Mouse (Mus musculus): Measurements from ENCODE around the gene Sult1a1. TPM values are rescaled to one million over a fixed set of nuclear protein-coding genes. Genes with fewer than 3 reads are reported as not detected.
A peak's percentile ranks its signal among the peaks of the same experiment; 100 is the strongest.

The Sult1a1 gene
- polyA plus RNA-seq, 1 experiment from 2014 or later = 2.5 TPM

GRCm38 (mm10) chr7:126708175-126708952 lies 32.1 kb upstream of the Sult1a1 start:
- ATAC-seq (ENCODE audit: low FRiP score) = no peak
- H3K9ac ChIP-seq = no peak overlapping the region
- no peak for DNase-seq (ENCODE audit: low spot score)
- H3K36me3 ChIP-seq (replicated peaks; ENCODE audit: control insufficient read depth, insufficient read depth) = no peaks in the 10 kb centered on the region
- WGBS = 86% methylated on average over 10 of the region's 10 CpGs
- H3K4me2 ChIP-seq (replicated peaks) = no peak overlapping the region
- no peaks in the 10 kb centered on the region for H3K9me3 ChIP-seq (ENCODE audit: control insufficient read depth, low read length)
- H3K4me3 ChIP-seq (replicated peaks; ENCODE audit: low read length) = no peak overlapping the region
- no peak overlapping the region for H3K27ac ChIP-seq
- no peaks in the 10 kb centered on the region for H3K27me3 ChIP-seq (ENCODE audit: control insufficient read depth, insufficient read depth, low read length)
- peaks cover 10% of the 10 kb centered on the region for H3K4me1 ChIP-seq (replicated peaks; ENCODE audit: control insufficient read depth, insufficient read depth, low read length)

- Histone ChIP-seq H3K9ac (no peak within 1 kb of the TSS), H3K4me3 (replicated peaks; ENCODE audit: low read length) (no peak within 1 kb of the TSS), H3K27ac (no peak within 1 kb of the TSS), H3K4me1 (replicated peaks; ENCODE audit: control insufficient read depth, insufficient read depth, low read length) (peaks cover 18% of the 10 kb centered on the region), H3K4me2 (replicated peaks) (no peak within 1 kb of the TSS), H3K36me3 (replicated peaks; ENCODE audit: control insufficient read depth, insufficient read depth) (no peaks in the 10 kb centered on the region), H3K9me3 (ENCODE audit: control insufficient read depth, low read length) (no peaks in the 10 kb centered on the region), H3K27me3 (ENCODE audit: control insufficient read depth, insufficient read depth, low read length) (no peaks in the 10 kb centered on the region)
- ATAC-seq (ENCODE audit: low FRiP score) (no peak), DNase-seq (ENCODE audit: low spot score) (no peak)
- WGBS = 91% methylated on average over 19 of the region's 19 CpGs
Observed at GRCm38 (mm10) chr7:126707442-126708174, 31.4 kb upstream of the Sult1a1 start, which contains the start of gene Coro1a. Coro1a (minus strand) TSS chr7:126707787.

- ATAC-seq (ENCODE audit: low FRiP score) (peak; percentile 81), DNase-seq (ENCODE audit: low spot score) (peak; percentile 79)
- peak overlapping the region; percentile 62 for H3K4me2 ChIP-seq (replicated peaks)
- H3K9me3 ChIP-seq (ENCODE audit: control insufficient read depth, low read length) = no peaks in the 10 kb centered on the region
- peak overlapping the region; percentile 55 for H3K4me3 ChIP-seq (replicated peaks; ENCODE audit: low read length)
- 3% methylated on average over 39 of the region's 39 CpGs for WGBS
- H3K9ac ChIP-seq = peak overlapping the region; percentile 82
- peaks cover 13% of the 10 kb centered on the region for H3K36me3 ChIP-seq (replicated peaks; ENCODE audit: control insufficient read depth, insufficient read depth)
- no peaks in the 10 kb centered on the region for H3K27me3 ChIP-seq (ENCODE audit: control insufficient read depth, insufficient read depth, low read length)
- peak overlapping the region; percentile 80 for H3K27ac ChIP-seq
- H3K4me1 ChIP-seq (replicated peaks; ENCODE audit: control insufficient read depth, insufficient read depth, low read length) = peaks cover 33% of the 10 kb centered on the region
Observed at GRCm38 (mm10) chr7:126704121-126704980, 28.1 kb upstream of the Sult1a1 start.

- DNase-seq (ENCODE audit: low spot score) (no peak), ATAC-seq (ENCODE audit: low FRiP score) (no peak)
- 12% methylated on average over 7 of the region's 7 CpGs for whole genome bisulfite sequencing
Observed at GRCm38 (mm10) chr7:126703757-126704077, 27.5 kb upstream of the Sult1a1 start.

GRCm38 (mm10) chr7:126702861-126703756 lies 26.9 kb upstream of the Sult1a1 start:
- Histone ChIP-seq H3K27me3 (ENCODE audit: control insufficient read depth, insufficient read depth, low read length) (no peaks in the 10 kb centered on the region), H3K36me3 (replicated peaks; ENCODE audit: control insufficient read depth, insufficient read depth) (peaks cover 23% of the 10 kb centered on the region), H3K9me3 (ENCODE audit: control insufficient read depth, low read length) (no peaks in the 10 kb centered on the region), H3K27ac (peak overlapping the region; percentile 80), H3K4me3 (replicated peaks; ENCODE audit: low read length) (peak overlapping the region; percentile 55), H3K4me1 (replicated peaks; ENCODE audit: control insufficient read depth, insufficient read depth, low read length) (peaks cover 33% of the 10 kb centered on the region), H3K9ac (peak overlapping the region; percentile 82), H3K4me2 (replicated peaks) (peak overlapping the region; percentile 62)
- WGBS = 80% methylated on average over 12 of the region's 12 CpGs
- no peak for DNase-seq (ENCODE audit: low spot score)
- no peak for ATAC-seq (ENCODE audit: low FRiP score)

More at GRCm38 (mm10) chr7:126703757-126704077, 27.5 kb upstream of the Sult1a1 start:
- H3K27ac ChIP-seq = peak overlapping the region; percentile 80
- H3K36me3 ChIP-seq (replicated peaks; ENCODE audit: control insufficient read depth, insufficient read depth) = peaks cover 19% of the 10 kb centered on the region
- H3K27me3 ChIP-seq (ENCODE audit: control insufficient read depth, insufficient read depth, low read length) = no peaks in the 10 kb centered on the region
- peaks cover 33% of the 10 kb centered on the region for H3K4me1 ChIP-seq (replicated peaks; ENCODE audit: control insufficient read depth, insufficient read depth, low read length)
- H3K4me2 ChIP-seq (replicated peaks) = peak overlapping the region; percentile 62
- no peaks in the 10 kb centered on the region for H3K9me3 ChIP-seq (ENCODE audit: control insufficient read depth, low read length)
- H3K4me3 ChIP-seq (replicated peaks; ENCODE audit: low read length) = peak overlapping the region; percentile 55
- H3K9ac ChIP-seq = peak overlapping the region; percentile 82

GRCm38 (mm10) chr7:126702358-126702757 lies 26.1 kb upstream of the Sult1a1 start:
- H3K4me1 ChIP-seq (replicated peaks; ENCODE audit: control insufficient read depth, insufficient read depth, low read length) = peaks cover 33% of the 10 kb centered on the region
- ATAC-seq (ENCODE audit: low FRiP score) (no peak), DNase-seq (ENCODE audit: low spot score) (no peak)
- 81% methylated on average over 6 of the region's 6 CpGs for WGBS
- no peak overlapping the region for H3K27ac ChIP-seq
- peaks cover 30% of the 10 kb centered on the region for H3K36me3 ChIP-seq (replicated peaks; ENCODE audit: control insufficient read depth, insufficient read depth)
- no peaks in the 10 kb centered on the region for H3K27me3 ChIP-seq (ENCODE audit: control insufficient read depth, insufficient read depth, low read length)
- H3K4me2 ChIP-seq (replicated peaks) = peak overlapping the region; percentile 62
- peak overlapping the region; percentile 13; the same call in 1 of the 2 replicates for H3K9ac ChIP-seq
- peak overlapping the region; percentile 55; the same call in 1 of the 2 replicates for H3K4me3 ChIP-seq (replicated peaks; ENCODE audit: low read length)
- H3K9me3 ChIP-seq (ENCODE audit: control insufficient read depth, low read length) = no peaks in the 10 kb centered on the region

- H3K27ac ChIP-seq = no peak overlapping the region
- no peak for DNase-seq (ENCODE audit: low spot score)
- peaks cover 39% of the 10 kb centered on the region for H3K4me1 ChIP-seq (replicated peaks; ENCODE audit: control insufficient read depth, insufficient read depth, low read length)
- peaks cover 33% of the 10 kb centered on the region for H3K36me3 ChIP-seq (replicated peaks; ENCODE audit: control insufficient read depth, insufficient read depth)
- WGBS = 56% methylated on average over 24 of the region's 24 CpGs
- H3K9me3 ChIP-seq (ENCODE audit: control insufficient read depth, low read length) = no peaks in the 10 kb centered on the region
- H3K27me3 ChIP-seq (ENCODE audit: control insufficient read depth, insufficient read depth, low read length) = no peaks in the 10 kb centered on the region
- no peak overlapping the region for H3K4me3 ChIP-seq (replicated peaks; ENCODE audit: low read length)
- ATAC-seq (ENCODE audit: low FRiP score) = no peak
- peak overlapping the region; percentile 13; the same call in 1 of the 2 replicates for H3K9ac ChIP-seq
- H3K4me2 ChIP-seq (replicated peaks) = peak overlapping the region; percentile 62
Observed at GRCm38 (mm10) chr7:126701559-126702357, 25.5 kb upstream of the Sult1a1 start.

- Histone ChIP-seq H3K4me2 (replicated peaks) (peak overlapping the region; percentile 62), H3K27me3 (ENCODE audit: control insufficient read depth, insufficient read depth, low read length) (no peaks in the 10 kb centered on the region), H3K9ac (0 out of 2 replicates have a peak overlapping the region, but pooled peaks have one; percentile 1), H3K9me3 (ENCODE audit: control insufficient read depth, low read length) (no peaks in the 10 kb centered on the region), H3K36me3 (replicated peaks; ENCODE audit: control insufficient read depth, insufficient read depth) (peaks cover 33% of the 10 kb centered on the region), H3K4me1 (replicated peaks; ENCODE audit: control insufficient read depth, insufficient read depth, low read length) (peaks cover 43% of the 10 kb centered on the region), H3K4me3 (replicated peaks; ENCODE audit: low read length) (no peak overlapping the region), H3K27ac (no peak overlapping the region)
- ATAC-seq (ENCODE audit: low FRiP score) = peak; percentile 47; the same call in 1 of the 2 replicates
- WGBS = under 1% methylated on average over 11 of the region's 11 CpGs
- DNase-seq (ENCODE audit: low spot score) = peak; percentile 90
Observed at GRCm38 (mm10) chr7:126701070-126701469, 24.8 kb upstream of the Sult1a1 start.

Data from hindbrain, embryonic 14.5 days (tissue).